Mouse (Mus musculus): ENCODE measurements around the gene Vps11. TPM values are rescaled to one million over a fixed set of nuclear protein-coding genes. Genes with fewer than 3 reads are reported as not detected.

The Vps11 gene
- polyA plus RNA-seq, 1 experiment from 2014 or later, result 32.4 TPM

- peak within 1 kb of the TSS; percentile 65 for H3K4me3 ChIP-seq (ENCODE audit: low read depth, low read length)
- peaks cover 11% of the 10 kb centered on the region for H3K4me1 ChIP-seq (ENCODE audit: control insufficient read depth, insufficient read depth, low read length)
- peak; percentile 100 for DNase-seq (ENCODE audit: low spot score, missing footprints)
- no peaks in the 10 kb centered on the region for H3K27me3 ChIP-seq (ENCODE audit: control insufficient read depth, insufficient read depth, low read length)
- WGBS, result under 1% methylated on average over 83 of the region's 91 CpGs
- H3K4me2 ChIP-seq, result peak within 1 kb of the TSS; percentile 77
- peaks cover 25% of the 10 kb centered on the region for H3K36me3 ChIP-seq (ENCODE audit: control insufficient read depth, insufficient read depth, low read length)
- ATAC-seq (ENCODE audit: low FRiP score), result peak; percentile 97
- peak within 1 kb of the TSS; percentile 89 for H3K9ac ChIP-seq (ENCODE audit: low read length)
- 0 out of 2 replicates have a peak, but pooled peaks cover 3% of the 10 kb centered on the region for H3K9me3 ChIP-seq (ENCODE audit: control insufficient read depth, low read length)
- peak within 1 kb of the TSS; percentile 95 for H3K27ac ChIP-seq (ENCODE audit: low read depth, low read length)
Observed at GRCm38 (mm10) chr9:44334396-44335330, 26.8 kb downstream of the Vps11 start, which contains the start of gene H2afx. H2afx (plus strand) TSS chr9:44334694.

- H3K9ac ChIP-seq (ENCODE audit: low read length), result no peak overlapping the region
- DNase-seq (ENCODE audit: low spot score, missing footprints) (no peak), ATAC-seq (ENCODE audit: low FRiP score) (no peak)
- H3K36me3 ChIP-seq (ENCODE audit: control insufficient read depth, insufficient read depth, low read length), result peaks cover 31% of the 10 kb centered on the region
- H3K27me3 ChIP-seq (ENCODE audit: control insufficient read depth, insufficient read depth, low read length), result no peaks in the 10 kb centered on the region
- 95% methylated on average over 13 of the region's 13 CpGs for WGBS
- peaks cover 11% of the 10 kb centered on the region for H3K4me1 ChIP-seq (ENCODE audit: control insufficient read depth, insufficient read depth, low read length)
- H3K4me3 ChIP-seq (ENCODE audit: low read depth, low read length), result no peak overlapping the region
- 0 out of 2 replicates have a peak, but pooled peaks cover 3% of the 10 kb centered on the region for H3K9me3 ChIP-seq (ENCODE audit: control insufficient read depth, low read length)
- H3K4me2 ChIP-seq, result no peak overlapping the region
- H3K27ac ChIP-seq (ENCODE audit: low read depth, low read length), result no peak overlapping the region
Observed at GRCm38 (mm10) chr9:44332918-44333638, 28.4 kb downstream of the Vps11 start.

- WGBS, result 92% methylated on average over 6 of the region's 6 CpGs
- Histone ChIP-seq H3K4me1 (ENCODE audit: control insufficient read depth, insufficient read depth, low read length) (peaks cover 9% of the 10 kb centered on the region), H3K27me3 (ENCODE audit: control insufficient read depth, insufficient read depth, low read length) (no peaks in the 10 kb centered on the region), H3K36me3 (ENCODE audit: control insufficient read depth, insufficient read depth, low read length) (peaks cover 26% of the 10 kb centered on the region), H3K9ac (ENCODE audit: low read length) (no peak overlapping the region), H3K27ac (ENCODE audit: low read depth, low read length) (no peak overlapping the region), H3K4me3 (ENCODE audit: low read depth, low read length) (no peak overlapping the region), H3K4me2 (no peak overlapping the region), H3K9me3 (ENCODE audit: control insufficient read depth, low read length) (0 out of 2 replicates have a peak, but pooled peaks cover 3% of the 10 kb centered on the region)
- DNase-seq (ENCODE audit: low spot score, missing footprints) (no peak), ATAC-seq (ENCODE audit: low FRiP score) (no peak)
Observed at GRCm38 (mm10) chr9:44330736-44331135, 30.7 kb downstream of the Vps11 start.

GRCm38 (mm10) chr9:44327926-44328325 is 33.5 kb downstream of the Vps11 start:
- Histone ChIP-seq H3K9ac (ENCODE audit: low read length) (no peak overlapping the region; the same call in 1 of the 2 replicates), H3K9me3 (ENCODE audit: control insufficient read depth, low read length) (no peaks in the 10 kb centered on the region), H3K4me1 (ENCODE audit: control insufficient read depth, insufficient read depth, low read length) (peaks cover 10% of the 10 kb centered on the region), H3K4me3 (ENCODE audit: low read depth, low read length) (peak overlapping the region; percentile 73; the same call in 1 of the 2 replicates), H3K36me3 (ENCODE audit: control insufficient read depth, insufficient read depth, low read length) (peaks cover 15% of the 10 kb centered on the region), H3K27me3 (ENCODE audit: control insufficient read depth, insufficient read depth, low read length) (no peaks in the 10 kb centered on the region), H3K27ac (ENCODE audit: low read depth, low read length) (no peak overlapping the region), H3K4me2 (peak overlapping the region; percentile 72)
- no peak for ATAC-seq (ENCODE audit: low FRiP score)
- 95% methylated on average over 5 of the region's 5 CpGs for WGBS
- DNase-seq (ENCODE audit: low spot score, missing footprints), result peak; percentile 72

- Histone ChIP-seq H3K9ac (ENCODE audit: low read length) (peak overlapping the region; percentile 73), H3K4me2 (peak overlapping the region; percentile 72), H3K4me1 (ENCODE audit: control insufficient read depth, insufficient read depth, low read length) (peaks cover 10% of the 10 kb centered on the region), H3K27me3 (ENCODE audit: control insufficient read depth, insufficient read depth, low read length) (no peaks in the 10 kb centered on the region), H3K27ac (ENCODE audit: low read depth, low read length) (peak overlapping the region; percentile 85), H3K9me3 (ENCODE audit: control insufficient read depth, low read length) (no peaks in the 10 kb centered on the region), H3K4me3 (ENCODE audit: low read depth, low read length) (peak overlapping the region; percentile 73), H3K36me3 (ENCODE audit: control insufficient read depth, insufficient read depth, low read length) (peaks cover 9% of the 10 kb centered on the region)
- under 1% methylated on average over 22 of the region's 22 CpGs for WGBS
- DNase-seq (ENCODE audit: low spot score, missing footprints) (peak; percentile 94), ATAC-seq (ENCODE audit: low FRiP score) (peak; percentile 65; the same call in 1 of the 2 replicates)
Observed at GRCm38 (mm10) chr9:44327064-44327711, 34.3 kb downstream of the Vps11 start.

DNA sequence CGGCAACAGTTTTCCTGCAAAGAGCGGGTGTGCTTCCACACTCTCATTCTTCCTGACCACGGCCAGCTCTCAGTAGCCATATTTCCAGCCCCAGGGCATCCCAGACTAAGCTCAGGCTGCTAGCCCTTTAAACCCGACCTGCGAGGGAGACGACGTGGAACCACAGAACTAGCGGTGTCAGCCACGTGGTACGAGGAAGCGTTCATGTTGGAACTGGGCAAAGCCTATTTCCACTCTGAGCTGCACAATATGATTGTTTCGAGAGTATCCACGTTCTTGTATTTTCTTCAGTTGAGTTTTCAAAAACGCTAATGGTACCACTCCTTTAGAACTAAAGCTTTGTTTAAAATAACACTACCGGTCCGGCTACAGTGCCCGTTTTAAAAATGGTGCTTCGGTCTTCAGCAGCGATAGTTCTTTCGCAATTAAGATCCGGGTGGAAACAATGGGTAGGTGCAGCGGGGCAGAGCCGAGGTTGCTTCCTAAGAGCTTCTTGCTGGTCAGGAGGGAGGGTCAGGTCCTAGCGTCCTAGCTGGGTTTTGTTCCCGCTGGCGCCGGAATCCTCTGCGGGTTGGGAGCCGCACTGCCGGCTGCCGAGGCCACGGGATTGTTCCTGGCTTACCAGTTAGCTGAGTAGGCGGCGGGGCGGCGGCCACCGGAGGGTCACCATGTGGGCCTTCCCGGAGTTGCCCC is 35.0 kb downstream of the Vps11 start:
- H3K9ac ChIP-seq (ENCODE audit: low read length), result peak overlapping the region; percentile 73
- no peaks in the 10 kb centered on the region for H3K27me3 ChIP-seq (ENCODE audit: control insufficient read depth, insufficient read depth, low read length)
- ATAC-seq (ENCODE audit: low FRiP score) (peak; percentile 92), DNase-seq (ENCODE audit: low spot score, missing footprints) (peak; percentile 96)
- under 1% methylated on average over 38 of the region's 38 CpGs for WGBS
- peak overlapping the region; percentile 73 for H3K4me3 ChIP-seq (ENCODE audit: low read depth, low read length)
- H3K36me3 ChIP-seq (ENCODE audit: control insufficient read depth, insufficient read depth, low read length), result peaks cover 6% of the 10 kb centered on the region; the same call in 1 of the 2 replicates
- H3K27ac ChIP-seq (ENCODE audit: low read depth, low read length), result peak overlapping the region; percentile 85
- H3K4me2 ChIP-seq, result peak overlapping the region; percentile 72
- H3K4me1 ChIP-seq (ENCODE audit: control insufficient read depth, insufficient read depth, low read length), result peaks cover 10% of the 10 kb centered on the region
- H3K9me3 ChIP-seq (ENCODE audit: control insufficient read depth, low read length), result no peaks in the 10 kb centered on the region

DNA sequence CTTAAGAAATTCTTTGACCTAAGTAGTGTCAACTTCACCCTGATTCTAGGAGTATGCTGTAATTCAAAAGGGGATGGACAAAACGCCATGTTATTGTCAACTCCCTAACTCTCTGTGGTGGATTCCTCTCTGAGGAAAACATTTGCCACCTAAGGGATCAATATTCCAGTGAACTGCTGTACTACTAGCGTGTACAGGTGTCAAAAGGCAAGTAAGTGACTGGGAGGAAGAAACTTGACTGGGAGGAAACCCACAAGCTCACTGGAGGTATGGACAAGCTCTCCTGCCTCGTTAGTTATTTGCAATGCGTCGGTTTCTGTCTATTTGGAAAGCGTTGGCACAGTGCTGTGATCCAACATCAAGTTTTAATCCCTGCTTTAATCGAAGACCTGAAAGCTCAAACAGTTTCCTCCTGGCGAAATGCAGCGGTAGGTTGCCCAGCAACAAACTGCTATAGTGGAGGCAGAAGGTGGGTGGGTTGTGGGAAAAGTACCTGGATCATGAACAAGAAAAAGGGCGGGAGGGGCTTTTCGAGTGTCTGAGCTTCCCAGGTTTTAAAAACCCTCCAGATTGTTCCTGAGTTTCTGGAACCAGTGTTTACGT is 35.6 kb downstream of the Vps11 start, which contains the start of gene Dpagt1:
Gene Dpagt1, plus strand, starts transcription at position 252 of the 603 bp plus-strand sequence.
- peak within 1 kb of the TSS; percentile 73 for H3K9ac ChIP-seq (ENCODE audit: low read length)
- ATAC-seq (ENCODE audit: low FRiP score) (peak; percentile 33; the same call in 1 of the 2 replicates), DNase-seq (ENCODE audit: low spot score, missing footprints) (no peak)
- 7% methylated on average over 12 of the region's 12 CpGs for WGBS
- peaks cover 12% of the 10 kb centered on the region for H3K4me1 ChIP-seq (ENCODE audit: control insufficient read depth, insufficient read depth, low read length)
- H3K4me3 ChIP-seq (ENCODE audit: low read depth, low read length), result peak within 1 kb of the TSS; percentile 73
- H3K4me2 ChIP-seq, result peak within 1 kb of the TSS; percentile 72
- peak within 1 kb of the TSS; percentile 85 for H3K27ac ChIP-seq (ENCODE audit: low read depth, low read length)
- no peaks in the 10 kb centered on the region for H3K27me3 ChIP-seq (ENCODE audit: control insufficient read depth, insufficient read depth, low read length)
- no peaks in the 10 kb centered on the region for H3K9me3 ChIP-seq (ENCODE audit: control insufficient read depth, low read length)
- peaks cover 6% of the 10 kb centered on the region; the same call in 1 of the 2 replicates for H3K36me3 ChIP-seq (ENCODE audit: control insufficient read depth, insufficient read depth, low read length)
